Mouse (Mus musculus) frontal cortex, adult 2 months (tissue): ENCODE data around the gene Mrpl49. TPM values are rescaled to one million over a fixed set of nuclear protein-coding genes. Genes with fewer than 3 reads are reported as not detected.

ENCODE experiments used
- DNase-seq, 2 experiments: peaks; one replicate each; pipeline ENCODE4 v3.0.0; 2022; ENCODE audit warnings: low spot score in 1 of 2; ENCODE audit errors: extremely low spot score in 1 of 2
- polyA plus RNA-seq: library from polyadenylated mRNA; depleted of rRNA; stranded (reverse); fragments of >200 nt; gene quantifications from 2 replicates; pipeline ENCODE4 v1.2.3, GENCODE M21; 2012

The Mrpl49 gene
- polyA plus RNA-seq, 1 experiment, result 44.3 TPM

DNA sequence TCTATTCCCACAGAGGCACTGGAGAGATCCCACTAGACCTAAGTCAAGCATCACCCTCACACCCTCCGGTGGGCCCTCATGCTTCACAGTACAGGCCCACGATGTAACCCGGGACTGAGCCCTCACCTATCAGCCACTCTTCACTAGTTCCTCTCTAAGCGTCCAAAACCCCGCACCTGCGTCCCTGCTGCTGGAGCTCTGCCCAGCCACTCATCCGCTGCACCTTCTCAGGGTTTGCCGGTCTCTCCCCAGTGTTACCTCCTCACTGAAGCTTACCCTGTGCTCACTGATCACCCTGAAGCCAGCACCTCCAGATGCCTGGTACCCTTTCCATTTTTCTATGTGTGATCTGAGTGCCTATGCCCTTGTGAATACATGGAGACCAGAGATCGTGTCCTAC lies 15.3 kb downstream of the Mrpl49 start:
- no peak for DNase-seq

DNA sequence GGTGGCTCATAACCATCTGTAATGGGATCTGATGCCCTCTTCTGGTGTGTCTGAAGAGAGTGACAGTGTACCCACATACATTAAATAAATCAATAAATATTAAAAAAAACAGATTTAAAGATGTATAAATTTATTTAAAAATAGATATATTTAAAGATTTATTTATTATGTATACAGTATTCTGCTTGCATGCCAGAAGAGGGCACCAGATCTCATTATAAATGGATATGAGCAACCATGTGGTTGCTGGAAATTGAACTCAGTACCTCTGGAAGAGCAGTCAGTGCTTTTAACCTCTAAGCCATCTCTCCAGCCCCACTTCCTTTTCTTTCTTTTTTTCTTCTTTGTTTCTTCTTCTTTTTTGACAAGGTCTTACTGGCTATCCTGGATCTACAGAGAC lies 17.6 kb downstream of the Mrpl49 start:
- DNase-seq, result no peak

DNA sequence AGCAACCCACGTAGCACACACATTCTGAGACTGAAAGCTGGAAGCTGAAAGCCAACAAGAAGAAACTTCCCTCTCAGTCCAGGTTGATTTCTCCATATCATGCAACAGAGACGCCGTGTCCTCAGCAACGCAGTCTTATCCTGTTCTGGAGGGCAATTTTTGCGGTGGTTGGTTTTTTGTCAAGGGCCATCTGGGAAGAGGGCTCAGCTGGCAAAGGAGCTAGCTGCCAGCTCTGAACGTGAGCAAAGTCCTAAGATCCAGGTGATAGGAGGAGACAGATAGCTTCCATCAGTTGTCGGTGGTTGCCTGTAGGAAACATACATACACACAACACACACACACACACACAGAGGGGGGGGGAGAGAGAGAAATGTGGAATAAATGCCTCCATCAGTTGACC lies 19.3 kb downstream of the Mrpl49 start:
- DNase-seq, result no peak

DNA sequence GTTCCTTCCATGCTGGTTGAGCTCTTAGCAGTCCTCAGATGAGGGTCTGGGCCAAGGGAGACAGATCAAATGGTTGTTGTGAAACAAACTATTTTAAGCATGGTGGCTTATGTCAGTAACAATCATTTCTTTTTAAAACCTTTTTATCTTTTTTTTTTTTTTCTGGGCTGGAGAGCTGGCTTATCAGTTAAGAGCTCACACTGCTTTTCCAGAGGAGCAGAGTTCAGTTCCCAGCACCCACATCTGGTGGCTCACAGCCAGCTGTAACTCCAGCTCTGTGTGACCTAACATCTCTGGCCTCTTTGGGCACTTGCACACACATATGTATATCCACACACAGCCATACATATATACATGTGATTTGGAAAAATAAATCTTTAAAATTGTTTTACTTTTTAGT lies 19.9 kb downstream of the Mrpl49 start:
- no peak for DNase-seq

DNA sequence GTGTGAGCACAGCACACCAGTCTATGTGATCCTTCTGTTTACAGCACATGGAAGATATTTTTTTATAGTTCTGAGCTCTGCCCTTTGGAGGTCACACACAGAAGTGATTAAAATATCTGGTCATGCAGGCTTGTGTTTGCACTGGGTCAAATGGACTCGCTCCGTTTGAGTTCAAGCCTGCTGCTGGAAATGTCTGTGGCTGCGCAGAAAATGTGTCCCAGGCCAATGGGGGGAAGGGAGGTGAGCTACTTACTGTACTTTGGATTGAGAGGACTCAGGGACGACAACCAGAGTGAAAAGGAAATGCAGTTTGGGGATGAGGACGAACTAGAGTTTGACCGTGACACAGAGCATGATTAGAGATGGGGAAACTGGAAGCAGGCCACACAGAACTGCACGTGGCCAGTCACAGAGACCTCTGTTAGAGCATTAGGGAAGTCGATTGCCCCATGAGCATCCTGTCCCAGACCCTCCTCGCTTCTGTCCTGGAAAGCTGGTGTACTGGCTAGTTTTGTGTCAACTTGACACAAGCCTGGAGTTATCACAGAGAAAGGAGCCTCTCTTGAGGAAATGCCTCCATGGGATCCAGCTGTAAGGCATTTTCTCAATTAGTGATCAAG lies 21.5 kb downstream of the Mrpl49 start:
- DNase-seq, result no peak

DNA sequence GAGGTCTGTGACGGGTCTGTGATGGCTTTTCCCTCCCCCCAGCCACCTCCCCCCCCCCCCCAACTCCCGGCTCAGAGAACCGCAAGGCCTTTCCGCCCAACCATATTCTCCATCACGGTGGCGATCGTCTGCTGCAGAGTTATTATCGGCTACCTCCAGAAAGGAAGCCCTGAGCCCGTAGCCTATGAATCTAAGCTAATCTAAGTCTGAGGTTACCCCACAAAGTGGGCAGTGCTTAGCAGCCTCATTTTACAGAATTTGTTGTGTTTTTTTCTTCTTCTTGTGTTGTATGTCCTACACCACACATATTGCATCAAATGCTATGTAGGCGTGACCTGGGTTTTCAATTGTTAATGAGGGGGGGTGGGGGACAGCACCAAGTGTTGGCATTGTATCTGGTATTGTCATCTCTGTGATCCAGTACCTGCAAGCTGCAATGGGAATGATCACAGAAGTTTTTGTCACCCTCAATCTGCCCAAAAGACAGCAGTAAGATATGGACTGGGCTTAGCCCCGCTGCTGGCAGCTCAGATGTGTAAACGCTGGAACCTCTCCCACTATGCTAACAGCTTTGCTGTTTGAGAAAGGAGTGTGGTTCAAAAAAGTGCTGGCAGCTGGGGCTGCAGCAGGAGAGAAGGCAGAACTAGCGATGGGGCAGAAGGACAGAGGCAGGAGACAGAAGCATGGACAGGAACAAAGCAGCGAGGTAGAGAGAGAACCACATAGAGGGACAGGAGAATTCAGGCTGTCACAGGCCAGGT lies 26.9 kb downstream of the Mrpl49 start:
- no peak for DNase-seq

DNA sequence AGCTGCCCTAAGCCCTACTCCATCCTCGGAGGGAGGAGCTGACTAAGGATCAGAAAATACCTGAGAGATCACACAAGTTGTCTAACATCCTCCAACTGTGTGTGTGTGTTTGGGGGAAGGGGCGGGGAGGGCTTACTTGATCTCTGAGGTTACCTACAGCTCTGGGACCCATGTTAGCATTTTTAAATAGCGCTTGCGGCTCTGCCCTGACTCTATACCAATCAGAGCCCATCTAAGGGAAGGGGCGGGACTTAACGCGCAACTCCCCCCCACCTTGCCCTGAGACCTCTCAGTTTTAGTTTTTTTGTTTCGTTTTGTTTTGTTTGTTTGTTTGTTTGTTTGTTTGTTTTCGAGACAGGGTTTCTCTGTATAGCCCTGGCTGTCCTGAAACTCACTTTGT lies 28.2 kb downstream of the Mrpl49 start:
- no peak for DNase-seq

DNA sequence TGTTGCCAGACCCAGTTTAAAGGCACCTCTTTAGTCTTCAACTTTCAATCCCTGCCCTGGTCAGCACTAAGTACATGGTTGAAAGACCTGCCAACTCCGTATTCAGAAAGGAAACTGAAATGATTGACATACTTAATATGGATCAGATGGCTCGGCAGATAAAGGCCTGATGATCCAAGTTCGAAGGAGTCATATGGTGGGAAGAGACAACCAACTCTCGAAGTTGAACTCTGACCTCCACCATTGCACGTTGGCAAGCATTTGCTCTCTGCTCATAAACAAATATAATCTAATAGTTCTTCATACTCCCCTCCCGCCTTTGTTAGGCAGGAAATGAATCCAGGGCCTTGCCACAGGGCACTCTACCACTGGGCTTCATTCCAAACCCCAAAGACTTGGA lies 28.6 kb downstream of the Mrpl49 start:
- DNase-seq, result no peak

DNA sequence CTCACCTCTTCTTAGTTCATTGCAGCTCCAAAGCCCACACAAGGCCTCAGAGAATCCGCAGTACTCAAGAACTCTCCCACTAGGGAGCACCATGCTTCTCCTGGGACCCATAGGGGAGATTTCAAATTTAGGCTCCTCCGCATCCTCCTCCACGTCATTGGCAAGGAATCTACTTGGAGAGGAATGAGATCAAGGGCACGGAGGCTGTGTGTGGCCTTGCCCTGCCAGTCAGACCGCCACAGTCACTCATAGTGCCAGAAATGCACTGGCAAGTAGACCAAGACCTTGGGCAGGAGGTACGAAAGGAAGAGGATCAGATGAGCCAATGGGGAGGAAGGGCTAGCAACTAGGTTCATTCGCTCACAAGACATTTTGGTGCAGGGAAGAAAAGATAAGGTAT lies 33.7 kb downstream of the Mrpl49 start:
- no peak for DNase-seq

DNA sequence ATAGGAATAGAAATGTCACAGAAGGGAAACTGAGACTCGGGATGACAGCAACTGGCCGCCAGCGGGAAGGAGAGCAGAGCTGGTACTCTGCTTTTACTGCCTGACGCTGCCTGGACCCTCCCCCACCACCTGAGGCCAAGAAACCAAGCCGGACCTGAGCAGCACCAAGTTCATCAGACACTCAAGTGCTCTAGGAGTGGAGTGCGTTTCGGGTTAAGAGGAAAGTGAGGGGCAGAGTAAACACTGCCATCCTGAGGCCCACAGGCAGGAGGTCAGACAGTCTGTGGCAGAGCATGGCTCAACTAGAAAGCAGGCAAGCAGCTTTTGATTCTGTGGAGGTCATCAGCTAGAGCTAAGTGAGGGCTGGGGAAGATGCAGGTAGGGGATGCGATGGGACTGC lies 34.5 kb downstream of the Mrpl49 start:
- DNase-seq, result no peak

DNA sequence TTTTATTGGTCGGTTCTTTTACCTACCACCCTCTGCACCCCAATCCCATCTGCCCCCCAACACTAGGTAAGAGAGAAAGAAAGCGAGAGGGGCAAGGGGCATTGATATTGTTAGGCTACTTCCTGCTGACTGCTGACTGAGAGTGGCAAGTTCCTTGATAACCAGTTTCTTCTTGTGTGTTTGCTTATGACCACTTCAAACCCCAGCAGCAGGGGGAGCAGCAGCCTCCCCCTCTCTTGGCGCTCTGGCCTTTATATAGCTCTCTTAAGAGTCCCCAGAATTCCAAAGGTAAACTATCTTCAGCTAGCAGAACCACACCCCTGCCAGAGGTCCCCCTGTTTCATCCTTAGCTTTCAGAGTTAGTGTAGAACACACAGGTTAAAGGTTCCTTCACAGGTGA lies 37.3 kb downstream of the Mrpl49 start:
- DNase-seq, result no peak

DNA sequence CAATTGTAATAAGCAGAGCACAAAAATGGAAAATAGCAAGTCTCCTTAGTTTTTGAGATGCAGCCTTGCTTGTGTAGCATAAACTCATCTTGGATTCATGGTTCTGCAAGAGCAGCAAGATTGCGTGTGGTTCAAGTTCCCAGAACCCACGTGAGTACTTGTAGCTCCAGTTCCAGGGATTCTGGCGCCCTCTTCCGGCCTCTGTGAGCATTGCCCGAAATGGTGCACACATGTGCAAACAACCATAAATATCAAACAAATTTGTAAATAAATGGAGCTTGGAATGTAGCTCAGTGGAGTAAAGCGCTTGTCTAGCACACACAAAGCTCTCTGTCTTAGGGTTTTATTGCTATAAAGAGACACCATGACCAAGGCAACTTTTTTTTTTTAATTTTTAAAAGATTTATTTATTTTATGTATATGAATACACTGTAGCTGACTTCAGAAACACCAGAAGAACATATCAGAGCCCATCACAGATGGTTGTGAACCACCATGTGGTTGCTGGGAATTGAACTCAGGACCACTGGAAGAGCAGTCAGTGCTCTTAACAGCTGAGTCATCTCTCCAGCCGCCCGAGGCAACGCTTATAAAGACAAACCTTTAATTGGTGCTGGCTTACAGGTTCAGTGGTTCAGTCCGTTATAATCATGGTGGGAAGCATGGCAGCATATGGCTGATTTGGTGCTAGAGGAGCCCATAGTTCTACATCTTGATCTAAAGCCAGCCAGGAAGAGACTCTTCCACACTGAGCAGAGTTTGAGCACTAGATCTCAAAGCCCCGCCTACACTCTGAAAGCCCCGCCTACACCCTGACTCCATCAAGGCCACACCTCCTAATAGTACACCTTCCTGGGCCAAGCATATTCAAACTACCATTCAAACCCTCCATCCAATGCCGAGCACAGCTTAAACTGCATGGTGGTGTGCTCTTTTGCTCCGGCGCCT lies 39.2 kb downstream of the Mrpl49 start:
- DNase-seq, result peak; percentile 64 to 95

DNA sequence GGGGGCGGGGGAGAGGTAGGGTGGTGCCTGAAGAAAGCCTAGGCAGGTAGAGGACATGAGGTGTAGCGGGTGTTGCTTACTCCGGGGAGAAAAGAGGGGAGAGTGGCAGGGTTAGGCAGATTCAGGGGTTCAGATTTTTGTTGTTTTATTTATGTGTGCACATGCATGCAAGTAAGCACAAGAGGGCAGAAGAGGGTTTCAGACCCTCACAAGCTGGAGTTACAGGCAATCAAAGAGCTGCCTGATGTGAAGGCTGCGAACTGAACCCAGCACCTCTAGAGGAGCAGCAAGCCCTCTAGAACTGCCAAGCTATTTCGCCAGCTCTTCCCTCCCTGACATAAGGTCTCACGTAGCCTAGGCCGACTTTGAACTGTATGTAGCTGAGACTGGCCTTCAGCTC lies 41.1 kb downstream of the Mrpl49 start:
- DNase-seq, result no peak

DNA sequence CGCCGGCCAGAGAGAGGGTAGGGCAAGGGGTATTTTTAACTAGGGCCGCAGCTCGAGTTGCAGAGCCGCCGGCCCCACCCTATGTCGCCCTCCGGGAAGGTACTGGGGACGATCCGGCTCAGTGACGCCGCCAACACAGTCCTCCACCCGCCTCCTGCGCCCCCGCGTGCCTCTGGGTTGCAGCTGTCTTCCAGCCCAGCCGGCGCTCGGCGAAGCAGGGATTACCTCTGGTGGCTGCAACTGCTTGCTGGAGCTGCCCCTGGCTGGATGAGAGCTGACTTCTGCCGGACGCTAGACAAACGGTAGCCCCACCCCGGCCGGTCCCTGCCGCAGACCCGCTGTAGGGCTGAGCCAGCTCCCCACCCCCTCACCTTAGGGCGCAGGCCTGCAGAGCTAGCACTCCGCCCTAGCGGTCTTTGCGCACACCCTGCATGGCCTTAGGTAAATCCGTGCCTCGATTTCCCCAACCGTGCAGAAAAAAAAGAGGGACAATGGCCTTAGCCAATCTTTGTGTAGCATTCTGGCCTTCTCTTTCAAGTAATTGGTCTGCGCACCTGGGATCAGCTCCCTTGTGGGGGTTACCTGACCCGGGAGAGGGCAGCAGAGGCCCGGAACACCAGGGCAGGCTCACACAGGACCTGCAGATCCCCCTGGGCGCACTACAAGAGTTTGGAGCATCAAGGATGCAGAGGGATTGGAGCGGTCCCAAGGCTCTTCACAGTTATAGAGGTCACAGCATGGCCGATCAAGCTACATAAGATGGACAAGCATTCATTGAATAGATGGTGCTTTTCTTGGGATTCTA lies 41.9 kb downstream of the Mrpl49 start, which contains the start of gene Capn1:
Gene Capn1, minus strand, starts transcription at position 387 of the 805 bp plus-strand sequence.
- DNase-seq, result peak in 1 of 2 experiments; percentile 71

DNA sequence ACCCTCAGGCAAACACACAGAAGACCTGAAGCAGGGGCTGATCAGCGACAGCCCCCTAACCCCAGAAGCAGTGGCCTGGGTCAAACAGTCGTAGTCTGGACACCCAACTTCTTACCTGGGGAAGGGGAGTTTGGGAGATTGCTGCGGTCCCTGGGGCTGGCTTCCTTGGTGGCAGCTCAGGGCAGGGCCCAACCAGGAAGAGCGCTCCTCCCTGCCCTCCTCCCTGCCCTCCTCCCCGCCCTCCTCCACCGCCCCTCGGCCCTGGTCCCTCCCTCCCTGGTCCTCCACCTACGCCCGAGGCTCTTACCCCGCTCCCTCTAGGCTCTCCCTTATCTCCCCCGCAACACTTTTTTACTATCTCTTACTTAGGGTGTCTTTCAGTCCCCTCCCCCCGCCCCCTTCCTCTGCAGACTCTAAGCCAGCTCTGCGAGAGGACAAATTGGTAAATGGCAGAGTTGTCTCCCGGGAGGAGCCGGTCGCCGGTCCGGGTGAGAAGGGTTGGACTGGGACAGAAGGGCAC lies 42.5 kb downstream of the Mrpl49 start:
- no peak for DNase-seq

DNA sequence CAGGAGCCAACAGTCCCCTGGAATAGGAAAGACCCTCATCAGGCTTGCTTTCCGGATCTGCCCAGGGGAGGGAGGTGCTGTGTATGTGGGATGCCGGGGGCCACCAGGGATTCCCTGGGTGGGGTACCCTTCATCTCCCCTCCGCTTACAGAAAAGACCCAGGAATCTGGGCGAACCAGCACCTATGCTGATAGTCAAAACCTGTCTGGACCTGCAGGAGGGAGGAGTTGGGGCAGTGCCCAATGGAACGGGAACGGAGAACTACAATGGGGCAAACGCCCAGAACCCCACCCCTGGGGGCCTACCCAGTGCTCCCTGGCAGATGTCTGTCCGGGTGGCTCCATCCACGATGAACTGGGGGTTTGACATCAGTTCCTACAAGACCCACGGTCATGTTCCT lies 43.9 kb downstream of the Mrpl49 start:
- DNase-seq, result no peak

DNA sequence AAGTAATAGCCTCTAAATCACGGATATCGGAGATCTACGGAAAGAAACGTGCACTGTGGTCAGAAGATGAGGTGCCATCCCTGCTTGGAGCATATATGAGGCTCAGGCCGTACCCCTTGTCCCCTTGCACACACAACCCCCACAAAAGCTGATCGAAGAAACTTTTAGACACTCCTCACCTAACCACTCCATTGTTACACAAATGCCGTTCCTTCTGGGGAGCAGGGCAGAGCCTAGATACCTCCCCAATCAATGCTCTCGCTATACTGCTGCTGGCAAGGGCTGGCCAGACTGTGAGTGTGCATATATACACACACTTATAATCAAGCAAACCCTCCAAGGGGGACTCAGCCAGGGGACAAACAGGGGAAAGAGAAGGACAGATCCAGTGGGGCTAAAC lies 48.4 kb downstream of the Mrpl49 start:
- DNase-seq, result no peak

DNA sequence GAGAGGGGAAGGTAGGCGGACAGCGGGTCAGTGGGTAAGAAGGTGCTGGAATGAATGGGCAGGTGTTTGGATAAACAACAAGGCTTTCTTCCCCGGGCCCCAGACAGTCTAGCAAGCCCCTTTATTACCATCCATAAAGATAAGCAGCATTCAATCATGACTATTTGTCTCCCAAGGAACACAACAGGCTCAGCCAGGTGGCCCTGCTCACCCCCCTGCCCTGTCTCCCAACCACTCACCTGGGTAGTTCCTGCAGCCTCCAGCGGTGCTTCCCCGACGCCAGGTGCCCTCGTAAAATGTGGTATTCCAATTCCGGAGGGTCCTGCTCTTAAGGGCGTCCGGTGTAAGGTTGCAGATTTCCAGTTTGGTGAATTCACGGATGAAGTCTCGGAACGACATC lies 50.6 kb downstream of the Mrpl49 start:
- DNase-seq, result no peak

DNA sequence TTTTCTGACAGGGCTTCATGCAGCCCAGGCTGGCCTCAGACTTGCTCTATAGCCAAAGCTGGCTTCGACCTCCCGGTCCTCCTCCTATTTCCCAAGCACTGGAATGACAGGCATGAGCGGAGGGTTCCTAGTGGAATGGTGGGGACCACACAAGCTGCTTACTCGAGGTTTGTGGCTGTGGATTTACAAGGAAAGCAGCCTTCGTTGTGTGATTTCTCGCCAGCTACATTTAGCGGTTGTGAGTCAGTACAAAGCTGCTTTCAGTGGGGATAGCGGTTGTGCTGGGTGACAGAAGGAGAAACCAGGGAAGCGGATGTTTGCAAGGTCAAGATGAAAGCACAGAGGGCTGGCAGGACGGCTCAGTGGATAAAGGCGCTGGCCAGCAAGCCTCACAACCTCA lies 52.0 kb downstream of the Mrpl49 start:
- DNase-seq, result no peak
